Mouse (Mus musculus): ENCODE results near the gene Tmem266. TPM values are rescaled to one million over a fixed set of nuclear protein-coding genes. Genes with fewer than 3 reads are reported as not detected.

Tmem266 gene
- polyA plus RNA-seq, 1 experiment from 2014 or later = 0.20 TPM

GRCm38 (mm10) chr9:55430133-55430532 lies 103.4 kb downstream of the Tmem266 start:
- peak; percentile 59; the same call in 1 of the 2 replicates for ATAC-seq (ENCODE audit: low read depth)
- Histone ChIP-seq H3K27ac (ENCODE audit: low read length) (no peak overlapping the region), H3K9ac (ENCODE audit: low read length) (peak overlapping the region; percentile 36)

GRCm38 (mm10) chr9:55432306-55433289 lies 105.9 kb downstream of the Tmem266 start:
- 58% methylated on average over 14 of the region's 14 CpGs for WGBS
- no peak for ATAC-seq (ENCODE audit: low read depth)
- H3K9ac ChIP-seq (ENCODE audit: low read length) = no peak overlapping the region
- no peaks in the 10 kb centered on the region for H3K36me3 ChIP-seq (ENCODE audit: control insufficient read depth, insufficient read depth, low read length)
- 0 out of 2 replicates have a peak, but pooled peaks cover 2% of the 10 kb centered on the region for H3K4me1 ChIP-seq (replicated peaks; ENCODE audit: control insufficient read depth, insufficient read depth, low read length)
- no peaks in the 10 kb centered on the region for H3K27me3 ChIP-seq (ENCODE audit: control insufficient read depth, insufficient read depth, low read depth, low read length)
- H3K4me2 ChIP-seq (ENCODE audit: low read depth, low read length) = no peak overlapping the region
- H3K27ac ChIP-seq (ENCODE audit: low read length) = no peak overlapping the region
- H3K4me3 ChIP-seq (ENCODE audit: low read length) = no peak overlapping the region
- H3K9me3 ChIP-seq (ENCODE audit: control insufficient read depth, low read length) = no peaks in the 10 kb centered on the region

More at GRCm38 (mm10) chr9:55430133-55430532, 103.4 kb downstream of the Tmem266 start:
- Histone ChIP-seq H3K27me3 (ENCODE audit: control insufficient read depth, insufficient read depth, low read depth, low read length) (no peaks in the 10 kb centered on the region), H3K4me1 (replicated peaks; ENCODE audit: control insufficient read depth, insufficient read depth, low read length) (0 out of 2 replicates have a peak, but pooled peaks cover 2% of the 10 kb centered on the region), H3K9me3 (ENCODE audit: control insufficient read depth, low read length) (no peaks in the 10 kb centered on the region), H3K4me3 (ENCODE audit: low read length) (peak overlapping the region; percentile 26), H3K36me3 (ENCODE audit: control insufficient read depth, insufficient read depth, low read length) (no peaks in the 10 kb centered on the region), H3K4me2 (ENCODE audit: low read depth, low read length) (peak overlapping the region; percentile 46)
- WGBS = 16% methylated on average over 20 of the region's 20 CpGs

- ATAC-seq (ENCODE audit: low read depth) = no peak
- H3K27me3 ChIP-seq (ENCODE audit: control insufficient read depth, insufficient read depth, low read depth, low read length) = no peaks in the 10 kb centered on the region
- no peaks in the 10 kb centered on the region for H3K36me3 ChIP-seq (ENCODE audit: control insufficient read depth, insufficient read depth, low read length)
- no peak overlapping the region for H3K4me2 ChIP-seq (ENCODE audit: low read depth, low read length)
- no peak overlapping the region for H3K4me3 ChIP-seq (ENCODE audit: low read length)
- WGBS = 85% methylated on average over 5 of the region's 5 CpGs
- no peak overlapping the region for H3K27ac ChIP-seq (ENCODE audit: low read length)
- H3K4me1 ChIP-seq (replicated peaks; ENCODE audit: control insufficient read depth, insufficient read depth, low read length) = 0 out of 2 replicates have a peak, but pooled peaks cover 2% of the 10 kb centered on the region
- no peaks in the 10 kb centered on the region for H3K9me3 ChIP-seq (ENCODE audit: control insufficient read depth, low read length)
- no peak overlapping the region for H3K9ac ChIP-seq (ENCODE audit: low read length)
Observed at GRCm38 (mm10) chr9:55433875-55434274, 107.2 kb downstream of the Tmem266 start.

GRCm38 (mm10) chr9:55438433-55438832 lies 111.7 kb downstream of the Tmem266 start:
- no peak for ATAC-seq (ENCODE audit: low read depth)
- H3K9me3 ChIP-seq (ENCODE audit: control insufficient read depth, low read length) = no peaks in the 10 kb centered on the region
- no peak overlapping the region for H3K4me3 ChIP-seq (ENCODE audit: low read length)
- H3K27me3 ChIP-seq (ENCODE audit: control insufficient read depth, insufficient read depth, low read depth, low read length) = no peaks in the 10 kb centered on the region
- no peak overlapping the region for H3K9ac ChIP-seq (ENCODE audit: low read length)
- H3K27ac ChIP-seq (ENCODE audit: low read length) = no peak overlapping the region
- H3K4me2 ChIP-seq (ENCODE audit: low read depth, low read length) = no peak overlapping the region
- 53% methylated on average over 3 of the region's 3 CpGs for WGBS
- no peaks in the 10 kb centered on the region for H3K36me3 ChIP-seq (ENCODE audit: control insufficient read depth, insufficient read depth, low read length)
- H3K4me1 ChIP-seq (replicated peaks; ENCODE audit: control insufficient read depth, insufficient read depth, low read length) = no peaks in the 10 kb centered on the region

GRCm38 (mm10) chr9:55439206-55439780 lies 112.6 kb downstream of the Tmem266 start:
- H3K9me3 ChIP-seq (ENCODE audit: control insufficient read depth, low read length) = no peaks in the 10 kb centered on the region

GRCm38 (mm10) chr9:55447509-55447908 lies 120.8 kb downstream of the Tmem266 start:
- Histone ChIP-seq H3K27me3 (ENCODE audit: control insufficient read depth, insufficient read depth, low read depth, low read length) (no peaks in the 10 kb centered on the region), H3K9me3 (ENCODE audit: control insufficient read depth, low read length) (no peaks in the 10 kb centered on the region), H3K4me2 (ENCODE audit: low read depth, low read length) (no peak overlapping the region), H3K4me3 (ENCODE audit: low read length) (no peak overlapping the region), H3K36me3 (ENCODE audit: control insufficient read depth, insufficient read depth, low read length) (no peaks in the 10 kb centered on the region), H3K27ac (ENCODE audit: low read length) (no peak overlapping the region), H3K4me1 (replicated peaks; ENCODE audit: control insufficient read depth, insufficient read depth, low read length) (no peaks in the 10 kb centered on the region), H3K9ac (ENCODE audit: low read length) (no peak overlapping the region)
- WGBS = 77% methylated on average over 4 of the region's 4 CpGs
- ATAC-seq (ENCODE audit: low read depth) = no peak

More at GRCm38 (mm10) chr9:55439206-55439780, 112.6 kb downstream of the Tmem266 start:
- Histone ChIP-seq H3K27me3 (ENCODE audit: control insufficient read depth, insufficient read depth, low read depth, low read length) (no peaks in the 10 kb centered on the region), H3K36me3 (ENCODE audit: control insufficient read depth, insufficient read depth, low read length) (no peaks in the 10 kb centered on the region), H3K27ac (ENCODE audit: low read length) (no peak overlapping the region), H3K9ac (ENCODE audit: low read length) (no peak overlapping the region), H3K4me3 (ENCODE audit: low read length) (no peak overlapping the region), H3K4me1 (replicated peaks; ENCODE audit: control insufficient read depth, insufficient read depth, low read length) (no peaks in the 10 kb centered on the region), H3K4me2 (ENCODE audit: low read depth, low read length) (no peak overlapping the region)
- no peak for ATAC-seq (ENCODE audit: low read depth)
- WGBS = 86% methylated on average over 5 of the region's 5 CpGs

GRCm38 (mm10) chr9:55449108-55449507 lies 122.4 kb downstream of the Tmem266 start:
- H3K27me3 ChIP-seq (ENCODE audit: control insufficient read depth, insufficient read depth, low read depth, low read length) = no peaks in the 10 kb centered on the region
- WGBS = 44% methylated on average over 1 of the region's 1 CpGs
- H3K4me3 ChIP-seq (ENCODE audit: low read length) = no peak overlapping the region
- 0 out of 2 replicates have a peak, but pooled peaks cover 4% of the 10 kb centered on the region for H3K36me3 ChIP-seq (ENCODE audit: control insufficient read depth, insufficient read depth, low read length)
- H3K9ac ChIP-seq (ENCODE audit: low read length) = no peak overlapping the region
- no peak overlapping the region for H3K27ac ChIP-seq (ENCODE audit: low read length)
- H3K4me2 ChIP-seq (ENCODE audit: low read depth, low read length) = no peak overlapping the region
- ATAC-seq (ENCODE audit: low read depth) = no peak
- no peaks in the 10 kb centered on the region for H3K4me1 ChIP-seq (replicated peaks; ENCODE audit: control insufficient read depth, insufficient read depth, low read length)
- H3K9me3 ChIP-seq (ENCODE audit: control insufficient read depth, low read length) = no peaks in the 10 kb centered on the region

- WGBS = 82% methylated on average over 6 of the region's 6 CpGs
- Histone ChIP-seq H3K9me3 (ENCODE audit: control insufficient read depth, low read length) (no peaks in the 10 kb centered on the region), H3K27ac (ENCODE audit: low read length) (no peak overlapping the region), H3K4me2 (ENCODE audit: low read depth, low read length) (no peak overlapping the region), H3K4me1 (replicated peaks; ENCODE audit: control insufficient read depth, insufficient read depth, low read length) (no peaks in the 10 kb centered on the region), H3K9ac (ENCODE audit: low read length) (no peak overlapping the region), H3K36me3 (ENCODE audit: control insufficient read depth, insufficient read depth, low read length) (0 out of 2 replicates have a peak, but pooled peaks cover 4% of the 10 kb centered on the region), H3K4me3 (ENCODE audit: low read length) (no peak overlapping the region), H3K27me3 (ENCODE audit: control insufficient read depth, insufficient read depth, low read depth, low read length) (no peaks in the 10 kb centered on the region)
- no peak for ATAC-seq (ENCODE audit: low read depth)
Observed at GRCm38 (mm10) chr9:55450035-55450434, 123.3 kb downstream of the Tmem266 start.

GRCm38 (mm10) chr9:55451426-55451825 lies 124.7 kb downstream of the Tmem266 start:
- 0 out of 2 replicates have a peak, but pooled peaks cover 4% of the 10 kb centered on the region for H3K36me3 ChIP-seq (ENCODE audit: control insufficient read depth, insufficient read depth, low read length)
- no peak overlapping the region for H3K9ac ChIP-seq (ENCODE audit: low read length)
- no peak overlapping the region for H3K4me3 ChIP-seq (ENCODE audit: low read length)
- H3K4me2 ChIP-seq (ENCODE audit: low read depth, low read length) = no peak overlapping the region
- no peaks in the 10 kb centered on the region for H3K27me3 ChIP-seq (ENCODE audit: control insufficient read depth, insufficient read depth, low read depth, low read length)
- ATAC-seq (ENCODE audit: low read depth) = no peak
- no peaks in the 10 kb centered on the region for H3K9me3 ChIP-seq (ENCODE audit: control insufficient read depth, low read length)
- WGBS = 87% methylated on average over 3 of the region's 3 CpGs
- H3K27ac ChIP-seq (ENCODE audit: low read length) = no peak overlapping the region
- no peaks in the 10 kb centered on the region for H3K4me1 ChIP-seq (replicated peaks; ENCODE audit: control insufficient read depth, insufficient read depth, low read length)

Data from lung, embryonic 16.5 days (tissue).